Mouse (Mus musculus) neural tube, embryonic 12.5 days (tissue): Measurements from ENCODE around the gene Necap2. TPM values are rescaled to one million over a fixed set of nuclear protein-coding genes. Genes with fewer than 3 reads are reported as not detected.

Source experiments
- ATAC-seq: fragments of 200-750 bp; cut with Nextera tagmentation; 2 replicates; pipeline ENCODE4 v1.8.0; 2017; ENCODE audit warnings: low read depth, mild to moderate bottlenecking, moderate TSS enrichment, moderate library complexity; ENCODE audit not compliant: low FRiP score
- H3K27ac ChIP-seq: fragments of 300-500 bp; sonication (generic); 2 replicates; pipeline ENCODE4 v1.5.1; 2016
- H3K27me3 ChIP-seq: fragments of 300-500 bp; sonication (generic); replicated peaks from 2 replicates; pipeline ENCODE4 v1.6.1; 2016; ENCODE audit warnings: mild to moderate bottlenecking
- H3K36me3 ChIP-seq: fragments of 300-500 bp; sonication (generic); 2 replicates; pipeline ENCODE4 v1.6.1; 2016; ENCODE audit warnings: mild to moderate bottlenecking
- H3K4me1 ChIP-seq: fragments of 300-500 bp; sonication (generic); 2 replicates; pipeline ENCODE4 v1.6.1; 2016
- H3K4me2 ChIP-seq: fragments of 300-500 bp; sonication (generic); replicated peaks from 2 replicates; pipeline ENCODE4 v1.6.1; 2016; ENCODE audit warnings: mild to moderate bottlenecking
- H3K4me3 ChIP-seq: fragments of 300-500 bp; sonication (generic); 2 replicates; pipeline ENCODE4 v1.5.1; 2016
- H3K9ac ChIP-seq: fragments of 300-500 bp; sonication (generic); 2 replicates; pipeline ENCODE4 v1.6.1; 2016; ENCODE audit warnings: mild to moderate bottlenecking
- H3K9me3 ChIP-seq: fragments of 300-500 bp; sonication (generic); 2 replicates; pipeline ENCODE4 v1.6.1; 2016; ENCODE audit warnings: mild to moderate bottlenecking
- WGBS: fragments of 180-500 bp; shearing (Covaris S2); methylation state at CpG from one replicate; pipeline ENCODE4 v1.1.7; 2016; 5-methylcytosine and 5-hydroxymethylcytosine counted together
- polyA plus RNA-seq: library from polyadenylated mRNA; unstranded; fragments of >200 nt; fragmentation: Nextera tagmentation; extraction: Ambion mirVana; gene quantifications from 2 replicates; pipeline ENCODE4 v1.2.1, GENCODE M21; 2016

Gene Necap2
- polyA plus RNA-seq, 1 experiment from 2014 or later = 61.2 TPM

- Histone ChIP-seq H3K27me3 (no peaks in the 10 kb centered on the region), H3K4me3 (no peak overlapping the region), H3K27ac (no peak overlapping the region), H3K36me3 (peaks cover 84% of the 10 kb centered on the region), H3K9me3 (no peaks in the 10 kb centered on the region), H3K4me1 (no peaks in the 10 kb centered on the region), H3K9ac (no peak overlapping the region), H3K4me2 (no peak overlapping the region)
- WGBS = 59% methylated on average over 4 of the region's 4 CpGs
- no peak for ATAC-seq
These were observed 8.4 kb downstream of the Necap2 start for GRCm38 (mm10) chr4:141069731-141070130.

- WGBS = 92% methylated on average over 8 of the region's 8 CpGs
- no peak for ATAC-seq
- Histone ChIP-seq H3K4me3 (no peak overlapping the region), H3K9ac (no peak overlapping the region), H3K4me2 (no peak overlapping the region), H3K27ac (no peak overlapping the region), H3K27me3 (no peaks in the 10 kb centered on the region), H3K9me3 (no peaks in the 10 kb centered on the region), H3K36me3 (peaks cover 78% of the 10 kb centered on the region), H3K4me1 (no peaks in the 10 kb centered on the region)
These were observed 9.5 kb downstream of the Necap2 start for GRCm38 (mm10) chr4:141068655-141069054.

GRCm38 (mm10) chr4:141067516-141068046 lies 10.6 kb downstream of the Necap2 start:
- Histone ChIP-seq H3K4me1 (no peaks in the 10 kb centered on the region), H3K36me3 (peaks cover 67% of the 10 kb centered on the region), H3K9ac (no peak overlapping the region), H3K27ac (no peak overlapping the region), H3K27me3 (no peaks in the 10 kb centered on the region), H3K4me3 (no peak overlapping the region), H3K4me2 (no peak overlapping the region), H3K9me3 (no peaks in the 10 kb centered on the region)
- 90% methylated on average over 9 of the region's 9 CpGs for WGBS
- no peak for ATAC-seq

- Histone ChIP-seq H3K27ac (no peak overlapping the region), H3K9ac (no peak overlapping the region), H3K4me2 (no peak overlapping the region), H3K4me1 (no peaks in the 10 kb centered on the region), H3K9me3 (no peaks in the 10 kb centered on the region), H3K36me3 (peaks cover 60% of the 10 kb centered on the region), H3K27me3 (no peaks in the 10 kb centered on the region), H3K4me3 (no peak overlapping the region)
- no peak for ATAC-seq
- WGBS = 87% methylated on average over 12 of the region's 12 CpGs
These were observed 11.2 kb downstream of the Necap2 start for GRCm38 (mm10) chr4:141066709-141067515.

GRCm38 (mm10) chr4:141065123-141065522 lies 13.0 kb downstream of the Necap2 start:
- no peak overlapping the region for H3K9ac ChIP-seq
- H3K36me3 ChIP-seq = peaks cover 43% of the 10 kb centered on the region
- no peaks in the 10 kb centered on the region for H3K9me3 ChIP-seq
- 6% methylated on average over 8 of the region's 8 CpGs for WGBS
- H3K27ac ChIP-seq = no peak overlapping the region
- peak; percentile 11; the same call in 1 of the 2 replicates for ATAC-seq
- no peak overlapping the region for H3K4me2 ChIP-seq
- H3K4me3 ChIP-seq = no peak overlapping the region
- 0 out of 2 replicates have a peak, but pooled peaks cover 2% of the 10 kb centered on the region for H3K4me1 ChIP-seq
- H3K27me3 ChIP-seq = no peaks in the 10 kb centered on the region

- WGBS = 84% methylated on average over 4 of the region's 4 CpGs
- Histone ChIP-seq H3K4me3 (no peak overlapping the region), H3K27ac (no peak overlapping the region), H3K4me2 (no peak overlapping the region), H3K9ac (no peak overlapping the region), H3K4me1 (peaks cover 12% of the 10 kb centered on the region), H3K27me3 (no peaks in the 10 kb centered on the region), H3K9me3 (no peaks in the 10 kb centered on the region), H3K36me3 (peaks cover 35% of the 10 kb centered on the region)
- ATAC-seq = no peak
These were observed 14.0 kb downstream of the Necap2 start for GRCm38 (mm10) chr4:141064104-141064659.

- WGBS = under 1% methylated on average over 77 of the region's 77 CpGs
- peak; percentile 93 for ATAC-seq
- peaks cover 18% of the 10 kb centered on the region for H3K36me3 ChIP-seq
- H3K4me2 ChIP-seq = peak within 1 kb of the TSS; percentile 85
- H3K4me1 ChIP-seq = peaks cover 18% of the 10 kb centered on the region
- H3K4me3 ChIP-seq = peak within 1 kb of the TSS; percentile 63
- H3K9ac ChIP-seq = peak within 1 kb of the TSS; percentile 79
- H3K27me3 ChIP-seq = no peaks in the 10 kb centered on the region
- peak within 1 kb of the TSS; percentile 90 for H3K27ac ChIP-seq
- H3K9me3 ChIP-seq = no peaks in the 10 kb centered on the region
These were observed 17.5 kb downstream of the Necap2 start, which contains the start of gene Crocc for GRCm38 (mm10) chr4:141060426-141061301. Gene Crocc (minus strand): TSS chr4:141060550.

- peaks cover 18% of the 10 kb centered on the region for H3K4me1 ChIP-seq
- H3K27ac ChIP-seq = peak overlapping the region; percentile 83
- H3K4me2 ChIP-seq = peak overlapping the region; percentile 85
- H3K27me3 ChIP-seq = no peaks in the 10 kb centered on the region
- ATAC-seq = peak; percentile 60; the same call in 1 of the 2 replicates
- H3K36me3 ChIP-seq = peaks cover 24% of the 10 kb centered on the region
- peak overlapping the region; percentile 63 for H3K4me3 ChIP-seq
- peak overlapping the region; percentile 79 for H3K9ac ChIP-seq
- WGBS = 1% methylated on average over 32 of the region's 32 CpGs
- no peaks in the 10 kb centered on the region for H3K9me3 ChIP-seq
These were observed 18.3 kb downstream of the Necap2 start for GRCm38 (mm10) chr4:141059616-141060425.

- no peaks in the 10 kb centered on the region for H3K9me3 ChIP-seq
- H3K4me3 ChIP-seq = no peak overlapping the region
- peaks cover 25% of the 10 kb centered on the region for H3K36me3 ChIP-seq
- peaks cover 22% of the 10 kb centered on the region for H3K4me1 ChIP-seq
- 81% methylated on average over 9 of the region's 9 CpGs for WGBS
- no peaks in the 10 kb centered on the region for H3K27me3 ChIP-seq
- H3K4me2 ChIP-seq = peak overlapping the region; percentile 85
- H3K9ac ChIP-seq = 0 out of 2 replicates have a peak overlapping the region, but pooled peaks have one; percentile 30
- no peak overlapping the region for H3K27ac ChIP-seq
- no peak for ATAC-seq
These were observed 19.3 kb downstream of the Necap2 start for GRCm38 (mm10) chr4:141058835-141059234.

- H3K4me2 ChIP-seq = no peak overlapping the region
- no peak for ATAC-seq
- WGBS = 94% methylated on average over 10 of the region's 10 CpGs
- peaks cover 27% of the 10 kb centered on the region for H3K36me3 ChIP-seq
- H3K9ac ChIP-seq = no peak overlapping the region
- H3K27me3 ChIP-seq = no peaks in the 10 kb centered on the region
- no peaks in the 10 kb centered on the region for H3K9me3 ChIP-seq
- no peak overlapping the region for H3K27ac ChIP-seq
- no peak overlapping the region for H3K4me3 ChIP-seq
- peaks cover 32% of the 10 kb centered on the region for H3K4me1 ChIP-seq
These were observed 21.2 kb downstream of the Necap2 start for GRCm38 (mm10) chr4:141056970-141057369.

- Histone ChIP-seq H3K27me3 (no peaks in the 10 kb centered on the region), H3K4me3 (no peak overlapping the region), H3K9ac (no peak overlapping the region), H3K4me2 (peak overlapping the region; percentile 23), H3K9me3 (no peaks in the 10 kb centered on the region), H3K4me1 (peaks cover 33% of the 10 kb centered on the region), H3K36me3 (peaks cover 27% of the 10 kb centered on the region), H3K27ac (no peak overlapping the region)
- 33% methylated on average over 17 of the region's 17 CpGs for WGBS
- ATAC-seq = peak; percentile 19
These were observed 24.5 kb downstream of the Necap2 start for GRCm38 (mm10) chr4:141053568-141054161.
